8 mouse cellular contexts compared by ENCODE assay signal in genomic region chr4:83485250-83485649, GRCm38 (mm10). TPM values are rescaled to one million over a fixed set of nuclear protein-coding genes. Genes with fewer than 3 reads are reported as not detected.
DNase-seq lines count a peak whose midpoint lies in the region; ATAC-seq and TF ChIP-seq lines count a peak whose summit lies in the region.

No protein-coding gene starts in this region.

- ATAC-seq in hindbrain, embryonic 12.5 days (ENCODE audit: low FRiP score) = no peak
- ATAC-seq in midbrain, embryonic 12.5 days (ENCODE audit: low FRiP score, low read depth) = no peak

- peak overlapping the region; percentile 94 for H3K9ac ChIP-seq in hindbrain, embryonic 12.5 days
- H3K9ac ChIP-seq in midbrain, embryonic 12.5 days (replicated peaks) = peak overlapping the region; percentile 98

- H3K27me3 ChIP-seq in kidney, adult 2 months (replicated peaks; ENCODE audit: control insufficient read depth, insufficient read depth, low read length) = no peaks in the 10 kb centered on the region
- no peaks in the 10 kb centered on the region for H3K27me3 ChIP-seq in hindbrain, embryonic 12.5 days
- H3K27me3 ChIP-seq in midbrain, embryonic 12.5 days = no peaks in the 10 kb centered on the region

- intact Hi-C loops in left cerebral cortex, postnatal 10 days (cut with DNase I) = loop anchor here (5.0 kb wide), 1 partner anchor 82 kb away; no protein-coding TSS in a partner anchor

- H3K4me3 ChIP-seq in kidney, adult 2 months (ENCODE audit: insufficient read depth, low read depth, low read length) = peak overlapping the region; percentile 94
- peak overlapping the region; percentile 91 for H3K4me3 ChIP-seq in bone marrow, adult 2 months (replicated peaks; ENCODE audit: control insufficient read depth, low read depth, low read length)
- peak overlapping the region; percentile 78 for H3K4me3 ChIP-seq in hindbrain, embryonic 12.5 days
- peak overlapping the region; percentile 99 for H3K4me3 ChIP-seq in midbrain, embryonic 12.5 days

- H3K27ac ChIP-seq in kidney, adult 2 months (ENCODE audit: insufficient read depth, low read depth, low read length) = no peak overlapping the region
- peak overlapping the region; percentile 33; the same call in 1 of the 2 replicates for H3K27ac ChIP-seq in bone marrow, adult 2 months (ENCODE audit: control insufficient read depth, insufficient read depth, low read depth, low read length, poor library complexity)
- peak overlapping the region; percentile 98 for H3K27ac ChIP-seq in hindbrain, embryonic 12.5 days
- H3K27ac ChIP-seq in midbrain, embryonic 12.5 days (replicated peaks) = peak overlapping the region; percentile 100

- WGBS in kidney, adult 2 months = 23% methylated on average over 12 of the region's 12 CpGs
- 29% methylated on average over 12 of the region's 12 CpGs for WGBS in bone marrow, adult 2 months
- WGBS in hindbrain, embryonic 12.5 days = 22% methylated on average over 12 of the region's 12 CpGs
- WGBS in midbrain, embryonic 12.5 days = 22% methylated on average over 12 of the region's 12 CpGs

- TF ChIP-seq POLR2A in kidney, adult 2 months (IDR thresholded peaks at IDR 0.05; ENCODE audit: low read depth, low read length) = no peak
- no peak for TF ChIP-seq POLR2A in bone marrow, adult 2 months (IDR thresholded peaks at IDR 0.05; ENCODE audit: borderline replicate concordance, control insufficient read depth, low read depth, low read length)

- no peaks in the 10 kb centered on the region for H3K9me3 ChIP-seq in hindbrain, embryonic 12.5 days (replicated peaks)
- no peaks in the 10 kb centered on the region for H3K9me3 ChIP-seq in midbrain, embryonic 12.5 days

- no peak for TF ChIP-seq CTCF in kidney, adult 2 months (conservative IDR thresholded peaks at IDR 0.05; ENCODE audit: insufficient read depth, insufficient read length, low read depth, low read length)
- TF ChIP-seq CTCF in bone marrow, adult 2 months (IDR thresholded peaks at IDR 0.05; ENCODE audit: control insufficient read depth, insufficient read depth, low read length) = no peak

- H3K4me1 ChIP-seq in kidney, adult 2 months (ENCODE audit: control insufficient read depth, insufficient read depth, low read length) = no peaks in the 10 kb centered on the region
- H3K4me1 ChIP-seq in bone marrow, adult 2 months (ENCODE audit: control insufficient read depth, insufficient read depth, low read length) = no peaks in the 10 kb centered on the region; the same call in 1 of the 2 replicates
- peaks cover 24% of the 10 kb centered on the region for H3K4me1 ChIP-seq in hindbrain, embryonic 12.5 days
- peaks cover 38% of the 10 kb centered on the region for H3K4me1 ChIP-seq in midbrain, embryonic 12.5 days

- no peak for DNase-seq in kidney, adult 2 months
- no peak for DNase-seq in kidney, adult 9 months
- DNase-seq in urinary bladder, postnatal 36 days (ENCODE audit: low spot score in 2 of 2) = no peak
- DNase-seq in left cerebral cortex, postnatal 10 days (ENCODE audit: extremely low spot score in 1 of 2, low spot score in 2 of 2) = no peak
- no peak for DNase-seq in left cerebral cortex, adult 11 months (ENCODE audit: low spot score)

- peak overlapping the region; percentile 65 for H3K4me2 ChIP-seq in hindbrain, embryonic 12.5 days (replicated peaks)
- peak overlapping the region; percentile 66 for H3K4me2 ChIP-seq in midbrain, embryonic 12.5 days (replicated peaks)

- H3K36me3 ChIP-seq in kidney, adult 2 months (ENCODE audit: control insufficient read depth, insufficient read depth, low read length) = no peaks in the 10 kb centered on the region
- peaks cover 20% of the 10 kb centered on the region for H3K36me3 ChIP-seq in hindbrain, embryonic 12.5 days
- H3K36me3 ChIP-seq in midbrain, embryonic 12.5 days = peaks cover 30% of the 10 kb centered on the region

RNA-seq across cellular contexts. Expression of gene Psip1, which starts 1.0 kb away (rescaled TPM):
- polyA plus RNA-seq in kidney, adult 2 months (2012; rRNA removed) = 10.6 and 11.0 TPM in 2 replicates
- polyA plus RNA-seq in bone marrow, adult 2 months (2011; ENCODE audit: insufficient read depth, insufficient read length, low replicate concordance, missing spikeins) = 122 and 128 TPM in 2 replicates
- polyA plus RNA-seq in hindbrain, embryonic 12.5 days (2016; fragmentation: Nextera tagmentation; extraction: Ambion mirVana) = 364 and 379 TPM in 2 replicates
- polyA plus RNA-seq in midbrain, embryonic 12.5 days (2016; fragmentation: Nextera tagmentation; extraction: Ambion mirVana) = 449 and 520 TPM in 2 replicates
- total RNA-seq in left cerebral cortex, postnatal 10 days (2021) = 100 to 1,000 TPM; 218 to 224 TPM

RNA-seq across cellular contexts. Expression of gene Ccdc171, which starts 40.1 kb away (rescaled TPM):
- polyA plus RNA-seq in kidney, adult 2 months (2012; rRNA removed) = 0.72 TPM in 2 replicates
- 2.4 and 6.6 TPM in 2 replicates for polyA plus RNA-seq in bone marrow, adult 2 months (2011; ENCODE audit: insufficient read depth, insufficient read length, low replicate concordance, missing spikeins)
- polyA plus RNA-seq in hindbrain, embryonic 12.5 days (2016; fragmentation: Nextera tagmentation; extraction: Ambion mirVana) = 5.8 and 6.1 TPM in 2 replicates
- polyA plus RNA-seq in midbrain, embryonic 12.5 days (2016; fragmentation: Nextera tagmentation; extraction: Ambion mirVana) = 6.3 and 6.4 TPM in 2 replicates
- total RNA-seq in left cerebral cortex, postnatal 10 days (2021) = 1 to 10 TPM; 2.4 to 2.5 TPM

Comparison
In these comparisons a context has a peak if more than half of its experiments do, and no peak if none do; other contexts are left out.
1. RNA of gene Psip1, which starts 1.0 kb away (polyA plus RNA-seq): 449 to 520 TPM in midbrain, embryonic 12.5 days, 364 to 379 TPM in hindbrain, embryonic 12.5 days and 122 to 128 TPM in bone marrow, adult 2 months; 10.6 to 11.0 TPM in kidney, adult 2 months; every median in the first group is over 10 times any median in the second.
2. Peak in every context shown above with its lines, with median percentiles within 50 percentile points of each other: H3K4me3 ChIP-seq.